Mouse (Mus musculus): ENCODE results near the gene Fam20b. TPM values are rescaled to one million over a fixed set of nuclear protein-coding genes. Genes with fewer than 3 reads are reported as not detected.

The Fam20b gene
- polyA plus RNA-seq, 1 experiment: 43.6 TPM

DNA sequence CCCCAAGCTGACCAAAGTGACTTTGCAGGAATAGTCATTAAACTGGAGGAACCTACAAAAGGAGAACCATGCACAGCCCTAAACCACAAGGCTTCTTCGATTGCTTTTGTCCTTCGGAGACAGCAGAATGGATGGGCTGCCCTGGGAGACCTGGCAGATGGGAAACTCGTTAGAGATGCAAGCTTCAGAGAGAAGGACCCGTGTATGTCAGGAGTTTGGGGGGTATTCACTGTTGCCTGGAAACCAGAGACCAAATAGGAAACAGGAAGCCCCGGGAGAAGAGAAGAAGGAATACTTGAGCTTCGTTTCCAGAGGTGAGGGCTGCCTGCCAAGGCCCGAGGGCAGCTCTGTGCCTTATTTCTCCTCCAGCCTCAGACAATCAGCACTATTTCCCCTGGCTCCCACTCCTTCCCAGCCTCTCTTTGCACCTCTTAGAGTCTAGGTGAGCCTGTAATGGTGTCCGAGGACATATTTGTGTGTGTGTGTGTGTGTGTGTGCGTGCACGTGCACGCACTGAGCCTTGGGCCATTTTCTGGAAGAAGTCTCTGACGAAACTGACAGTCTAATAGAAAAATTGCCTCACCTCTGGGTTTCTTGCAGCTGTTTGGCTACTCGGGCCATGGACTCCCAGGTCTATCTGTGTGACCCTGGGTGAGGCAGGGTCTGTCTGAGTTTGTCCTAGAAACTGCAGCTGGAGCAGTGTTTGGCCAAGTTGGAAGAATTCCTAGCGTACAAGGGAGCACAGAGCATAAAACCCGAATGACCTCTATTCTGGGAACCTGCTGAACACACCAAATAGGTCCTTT, 35.9 kb upstream of the Fam20b start:
- no peaks in the 10 kb centered on the region for H3K27me3 ChIP-seq (replicated peaks; ENCODE audit: control insufficient read depth, insufficient read depth, low read length)
- DNase-seq: no peak
- H3K27ac ChIP-seq (ENCODE audit: insufficient read depth, low read depth, low read length): no peak overlapping the region
- H3K4me3 ChIP-seq (ENCODE audit: insufficient read depth, low read depth, low read length): no peak overlapping the region
- H3K36me3 ChIP-seq (ENCODE audit: control insufficient read depth, insufficient read depth, low read length): no peaks in the 10 kb centered on the region
- H3K4me1 ChIP-seq (ENCODE audit: control insufficient read depth, insufficient read depth, low read length): no peaks in the 10 kb centered on the region
- 54% methylated on average over 15 of the region's 15 CpGs for WGBS
- TF ChIP-seq CTCF (conservative IDR thresholded peaks at IDR 0.05; ENCODE audit: insufficient read depth, insufficient read length, low read depth, low read length): no peak
- TF ChIP-seq POLR2A (IDR thresholded peaks at IDR 0.05; ENCODE audit: low read depth, low read length): no peak

- 96% methylated on average over 7 of the region's 7 CpGs for WGBS
- H3K27ac ChIP-seq (ENCODE audit: insufficient read depth, low read depth, low read length): no peak overlapping the region
- no peaks in the 10 kb centered on the region for H3K36me3 ChIP-seq (ENCODE audit: control insufficient read depth, insufficient read depth, low read length)
- no peak for DNase-seq
- TF ChIP-seq POLR2A (IDR thresholded peaks at IDR 0.05; ENCODE audit: low read depth, low read length) (no peak), CTCF (conservative IDR thresholded peaks at IDR 0.05; ENCODE audit: insufficient read depth, insufficient read length, low read depth, low read length) (no peak)
- H3K27me3 ChIP-seq (replicated peaks; ENCODE audit: control insufficient read depth, insufficient read depth, low read length): no peaks in the 10 kb centered on the region
- no peaks in the 10 kb centered on the region for H3K4me1 ChIP-seq (ENCODE audit: control insufficient read depth, insufficient read depth, low read length)
- no peak overlapping the region for H3K4me3 ChIP-seq (ENCODE audit: insufficient read depth, low read depth, low read length)
These were observed 34.1 kb upstream of the Fam20b start for GRCm38 (mm10) chr1:156752990-156753389.

DNA sequence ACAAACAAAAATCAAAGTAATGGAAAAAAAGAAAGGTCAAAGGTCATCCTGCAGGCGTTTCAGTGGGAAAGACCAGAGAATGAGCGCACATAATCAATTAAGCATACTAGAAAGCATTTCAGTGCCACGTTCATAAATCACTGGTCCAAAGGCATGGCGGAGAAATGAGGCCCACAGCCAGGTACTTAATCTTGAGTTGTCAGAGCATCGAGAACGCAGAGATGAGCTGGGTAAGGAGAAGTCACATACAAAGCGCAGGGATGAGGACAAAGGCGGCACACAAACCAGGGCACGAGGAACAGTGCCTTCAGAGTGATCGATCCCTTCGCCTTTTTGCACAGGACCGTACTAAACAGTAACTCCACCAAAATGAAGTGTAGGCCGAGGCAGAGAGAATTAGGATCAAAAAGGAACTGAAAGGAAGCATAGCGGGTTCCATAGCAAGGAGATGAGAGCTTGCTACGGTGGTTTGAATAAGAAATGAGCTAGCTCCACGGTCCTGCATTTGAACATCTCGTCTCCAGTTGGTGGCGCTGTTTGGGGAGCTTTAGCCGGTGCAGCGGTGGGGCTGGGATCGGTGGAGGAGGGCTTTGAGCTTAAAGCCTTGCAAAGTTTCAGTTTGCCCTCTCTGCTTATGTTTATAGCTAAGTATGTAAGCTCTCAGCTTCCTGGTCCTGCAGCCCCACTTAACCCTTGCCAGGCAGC, 33.3 kb upstream of the Fam20b start:
- H3K27ac ChIP-seq (ENCODE audit: insufficient read depth, low read depth, low read length): no peak overlapping the region
- DNase-seq: peak; percentile 66
- TF ChIP-seq POLR2A (IDR thresholded peaks at IDR 0.05; ENCODE audit: low read depth, low read length) (no peak), CTCF (conservative IDR thresholded peaks at IDR 0.05; ENCODE audit: insufficient read depth, insufficient read length, low read depth, low read length) (peak; percentile 81)
- H3K36me3 ChIP-seq (ENCODE audit: control insufficient read depth, insufficient read depth, low read length): no peaks in the 10 kb centered on the region
- H3K4me1 ChIP-seq (ENCODE audit: control insufficient read depth, insufficient read depth, low read length): no peaks in the 10 kb centered on the region
- no peaks in the 10 kb centered on the region for H3K27me3 ChIP-seq (replicated peaks; ENCODE audit: control insufficient read depth, insufficient read depth, low read length)
- WGBS: 16% methylated on average over 21 of the region's 21 CpGs
- H3K4me3 ChIP-seq (ENCODE audit: insufficient read depth, low read depth, low read length): peak overlapping the region; percentile 13; the same call in 1 of the 2 replicates

DNA sequence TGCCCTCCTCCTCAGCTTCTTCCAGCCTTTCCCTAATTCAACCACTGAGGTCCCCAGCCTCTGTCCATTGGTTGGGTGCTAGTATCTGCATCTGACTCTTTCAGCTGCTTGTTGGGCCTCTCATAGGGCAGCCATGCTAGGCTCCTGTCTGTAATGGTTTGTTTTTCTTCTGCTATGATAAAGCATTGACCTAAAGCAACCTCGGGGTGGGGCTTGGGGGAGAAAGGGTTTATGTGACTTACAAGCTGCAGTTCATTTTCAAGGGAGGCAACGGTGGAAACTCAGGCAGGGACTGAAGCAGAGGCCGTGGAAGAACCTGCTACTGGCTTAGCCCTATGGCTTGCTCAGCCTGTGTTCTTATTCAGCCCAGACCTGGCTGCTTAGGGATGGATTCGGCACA, 31.4 kb upstream of the Fam20b start:
- DNase-seq: no peak
- H3K4me1 ChIP-seq (ENCODE audit: control insufficient read depth, insufficient read depth, low read length): no peaks in the 10 kb centered on the region
- H3K4me3 ChIP-seq (ENCODE audit: insufficient read depth, low read depth, low read length): no peak overlapping the region
- H3K27me3 ChIP-seq (replicated peaks; ENCODE audit: control insufficient read depth, insufficient read depth, low read length): no peaks in the 10 kb centered on the region
- WGBS: 57% methylated on average over 4 of the region's 4 CpGs
- no peak overlapping the region for H3K27ac ChIP-seq (ENCODE audit: insufficient read depth, low read depth, low read length)
- no peaks in the 10 kb centered on the region for H3K36me3 ChIP-seq (ENCODE audit: control insufficient read depth, insufficient read depth, low read length)
- TF ChIP-seq POLR2A (IDR thresholded peaks at IDR 0.05; ENCODE audit: low read depth, low read length): no peak
- no peak for TF ChIP-seq CTCF (conservative IDR thresholded peaks at IDR 0.05; ENCODE audit: insufficient read depth, insufficient read length, low read depth, low read length)

DNA sequence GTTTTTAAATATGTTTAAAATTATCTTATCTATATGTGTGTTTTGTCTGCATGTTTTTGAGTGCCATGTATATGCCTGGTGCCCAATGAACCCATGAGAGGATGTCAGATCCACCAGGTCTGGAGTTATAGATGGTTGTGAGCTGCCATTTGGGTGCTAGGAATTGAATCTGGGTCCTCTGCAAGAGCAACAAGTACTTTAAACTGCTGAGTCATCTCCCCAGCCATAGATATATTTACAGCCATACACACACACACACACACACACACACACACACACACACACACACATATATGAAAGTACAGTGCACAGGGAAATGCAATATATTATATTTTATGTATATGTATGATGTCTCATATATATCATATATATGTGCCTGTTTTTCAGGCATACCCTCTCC, 30.2 kb upstream of the Fam20b start:
- Histone ChIP-seq H3K4me3 (ENCODE audit: insufficient read depth, low read depth, low read length) (no peak overlapping the region), H3K4me1 (ENCODE audit: control insufficient read depth, insufficient read depth, low read length) (no peaks in the 10 kb centered on the region), H3K27ac (ENCODE audit: insufficient read depth, low read depth, low read length) (no peak overlapping the region), H3K36me3 (ENCODE audit: control insufficient read depth, insufficient read depth, low read length) (no peaks in the 10 kb centered on the region), H3K27me3 (replicated peaks; ENCODE audit: control insufficient read depth, insufficient read depth, low read length) (no peaks in the 10 kb centered on the region)
- no peak for TF ChIP-seq CTCF (conservative IDR thresholded peaks at IDR 0.05; ENCODE audit: insufficient read depth, insufficient read length, low read depth, low read length)
- TF ChIP-seq POLR2A (IDR thresholded peaks at IDR 0.05; ENCODE audit: low read depth, low read length): no peak
- DNase-seq: no peak

DNA sequence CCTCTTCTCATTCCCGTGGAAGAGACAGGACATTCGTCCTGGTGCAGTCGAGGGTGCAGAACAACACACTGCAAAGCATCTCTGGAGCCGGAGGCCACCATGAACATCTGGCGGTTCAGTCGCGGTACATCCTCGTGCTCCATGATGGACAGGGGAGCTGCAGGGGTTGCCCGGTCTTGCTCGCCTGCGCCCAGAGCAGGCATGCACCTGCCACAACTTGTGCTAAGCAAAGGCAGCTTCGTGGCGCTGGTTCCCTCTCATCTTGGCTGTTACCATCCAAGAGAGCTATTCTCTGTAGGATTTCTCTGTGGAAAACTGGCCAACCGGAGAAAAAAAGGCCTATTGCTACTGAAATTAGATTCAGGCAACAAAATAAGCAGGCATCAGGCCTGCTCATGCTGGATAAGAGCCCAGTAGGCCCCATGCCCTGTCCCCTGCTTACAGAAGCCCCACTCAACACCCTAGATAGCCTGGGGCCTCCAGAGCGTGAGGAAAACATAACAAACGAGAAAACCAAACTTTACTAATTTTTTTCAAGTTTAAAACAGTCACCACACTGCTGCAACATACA, 29.6 kb upstream of the Fam20b start:
- H3K4me1 ChIP-seq (ENCODE audit: control insufficient read depth, insufficient read depth, low read length): no peaks in the 10 kb centered on the region
- H3K27me3 ChIP-seq (replicated peaks; ENCODE audit: control insufficient read depth, insufficient read depth, low read length): no peaks in the 10 kb centered on the region
- TF ChIP-seq CTCF (conservative IDR thresholded peaks at IDR 0.05; ENCODE audit: insufficient read depth, insufficient read length, low read depth, low read length) (no peak), POLR2A (IDR thresholded peaks at IDR 0.05; ENCODE audit: low read depth, low read length) (no peak)
- no peak overlapping the region for H3K4me3 ChIP-seq (ENCODE audit: insufficient read depth, low read depth, low read length)
- 89% methylated on average over 16 of the region's 16 CpGs for WGBS
- H3K36me3 ChIP-seq (ENCODE audit: control insufficient read depth, insufficient read depth, low read length): no peaks in the 10 kb centered on the region
- no peak overlapping the region for H3K27ac ChIP-seq (ENCODE audit: insufficient read depth, low read depth, low read length)
- no peak for DNase-seq

Measured in kidney, adult 2 months (tissue).